ENCODE assay signal across 17 mouse cellular contexts in the genomic region with DNA sequence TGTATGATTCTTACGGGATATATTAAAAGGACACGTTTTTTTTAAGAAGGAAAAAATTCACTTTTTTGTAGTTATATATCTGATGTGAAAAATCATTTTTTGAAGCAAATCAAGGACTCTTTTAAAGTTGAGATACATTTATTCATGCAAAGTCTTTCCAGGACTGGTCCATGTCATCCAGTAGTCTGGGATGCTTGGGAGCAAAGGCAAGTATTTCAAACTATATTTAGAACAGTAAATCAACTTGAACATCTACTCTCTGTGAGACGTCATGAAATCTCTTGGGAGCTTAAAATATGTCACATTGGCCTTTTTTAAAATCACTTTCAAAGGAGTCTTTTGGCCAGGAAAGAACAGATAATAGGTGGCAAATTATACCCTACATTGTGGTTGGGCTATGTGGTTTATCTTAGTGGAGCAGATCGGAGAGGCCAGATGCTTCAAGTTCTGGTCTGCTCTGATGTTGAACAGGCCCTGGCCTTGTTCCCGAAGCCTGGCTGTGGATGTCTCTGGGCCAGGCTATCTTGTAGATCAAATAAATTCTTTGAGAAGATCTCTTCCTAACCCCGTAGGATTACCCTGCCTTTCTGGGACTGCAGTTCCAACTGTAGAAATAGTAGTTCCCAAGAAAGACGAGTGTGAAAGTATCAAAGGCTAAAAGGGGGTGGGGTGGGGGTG.
DNase-seq lines count a peak whose midpoint lies in the region; ATAC-seq and TF ChIP-seq lines count a peak whose summit lies in the region.
"Had no signal": no experiment of that assay in that cellular context is flagged by ENCODE, and none has a peak within 500 bp of the region (broad histone marks: within the 10 kb centered on the region; RNA-seq: fewer than 3 reads in every experiment).

No protein-coding gene starts in this region.

- 45% methylated on average over 7 of the region's 7 CpGs for WGBS in embryonic facial prominence, embryonic 13.5 days
- WGBS in embryonic facial prominence, embryonic 10.5 days: 74% methylated on average over 7 of the region's 7 CpGs
- 56% methylated on average over 7 of the region's 7 CpGs for WGBS in limb, embryonic 13.5 days
- WGBS in limb, embryonic 10.5 days: 73% methylated on average over 7 of the region's 7 CpGs
- 45% methylated on average over 7 of the region's 7 CpGs for WGBS in limb, embryonic 14.5 days

- peak; percentile 52; the same call in 1 of the 2 replicates for ATAC-seq in embryonic facial prominence, embryonic 13.5 days (ENCODE audit: insufficient number of reproducible peaks, insufficient read depth, low FRiP score, low TSS enrichment, low read depth)
- ATAC-seq in limb, embryonic 13.5 days (ENCODE audit: low FRiP score, low read depth): 0 out of 2 replicates have a peak, but pooled peaks have one; percentile 24
- peak; percentile 77 for ATAC-seq in common myeloid progenitor, adult 5-6 weeks (replicated peaks; ENCODE audit: low read depth, poor library complexity, severe bottlenecking)
- no peak for ATAC-seq in limb, embryonic 14.5 days (ENCODE audit: low FRiP score, low read depth)
- ATAC-seq: liver, embryonic 12.5 days; lung, postnatal 0 days had no signal

- no peak overlapping the region for H3K9ac ChIP-seq in embryonic facial prominence, embryonic 13.5 days
- no peak overlapping the region for H3K9ac ChIP-seq in limb, embryonic 13.5 days
- H3K9ac ChIP-seq in limb, embryonic 14.5 days (ENCODE audit: low read depth, low read length, severe bottlenecking): no peak overlapping the region
- H3K9ac ChIP-seq: embryonic facial prominence, embryonic 12.5 days; heart, embryonic 15.5 days; liver, embryonic 12.5 days had no signal

- no peak overlapping the region for H3K27ac ChIP-seq in embryonic facial prominence, embryonic 13.5 days
- H3K27ac ChIP-seq in embryonic facial prominence, embryonic 10.5 days (replicated peaks): no peak overlapping the region
- H3K27ac ChIP-seq in limb, embryonic 13.5 days: no peak overlapping the region
- no peak overlapping the region for H3K27ac ChIP-seq in limb, embryonic 10.5 days
- no peak overlapping the region for H3K27ac ChIP-seq in limb, embryonic 14.5 days (replicated peaks; ENCODE audit: low read depth, low read length)
- H3K27ac ChIP-seq: embryonic facial prominence, embryonic 12.5 days; heart, adult 2 months; heart, embryonic 15.5 days; liver, embryonic 12.5 days had no signal

- H3K36me3 ChIP-seq in embryonic facial prominence, embryonic 13.5 days: no peaks in the 10 kb centered on the region
- H3K36me3 ChIP-seq in embryonic facial prominence, embryonic 10.5 days (replicated peaks): no peaks in the 10 kb centered on the region
- H3K36me3 ChIP-seq in limb, embryonic 13.5 days: no peaks in the 10 kb centered on the region
- no peaks in the 10 kb centered on the region for H3K36me3 ChIP-seq in limb, embryonic 10.5 days
- H3K36me3 ChIP-seq in limb, embryonic 14.5 days (ENCODE audit: control insufficient read depth, insufficient read depth, low read length): no peaks in the 10 kb centered on the region
- H3K36me3 ChIP-seq: embryonic facial prominence, embryonic 12.5 days; heart, embryonic 15.5 days; liver, embryonic 12.5 days had no signal

- no peak for TF ChIP-seq POLR2A in limb, embryonic 14.5 days (IDR thresholded peaks at IDR 0.05; ENCODE audit: borderline replicate concordance, extremely low read depth, insufficient read depth, insufficient read length)

- no peak overlapping the region for H3K4me2 ChIP-seq in embryonic facial prominence, embryonic 13.5 days
- no peak overlapping the region for H3K4me2 ChIP-seq in limb, embryonic 13.5 days (replicated peaks)
- H3K4me2 ChIP-seq in limb, embryonic 14.5 days (replicated peaks; ENCODE audit: low read depth, low read length, severe bottlenecking): no peak overlapping the region
- H3K4me2 ChIP-seq: embryonic facial prominence, embryonic 12.5 days; heart, embryonic 15.5 days; liver, embryonic 12.5 days had no signal

- H3K9me3 ChIP-seq in embryonic facial prominence, embryonic 13.5 days: no peaks in the 10 kb centered on the region
- no peaks in the 10 kb centered on the region for H3K9me3 ChIP-seq in embryonic facial prominence, embryonic 10.5 days
- no peaks in the 10 kb centered on the region for H3K9me3 ChIP-seq in limb, embryonic 13.5 days
- H3K9me3 ChIP-seq in limb, embryonic 10.5 days (replicated peaks): no peaks in the 10 kb centered on the region
- no peaks in the 10 kb centered on the region for H3K9me3 ChIP-seq in limb, embryonic 14.5 days (ENCODE audit: control insufficient read depth, low read length)
- H3K9me3 ChIP-seq: embryonic facial prominence, embryonic 12.5 days; heart, embryonic 15.5 days; liver, embryonic 12.5 days had no signal

- peaks cover 6% of the 10 kb centered on the region for H3K4me1 ChIP-seq in embryonic facial prominence, embryonic 13.5 days
- peaks cover 3% of the 10 kb centered on the region for H3K4me1 ChIP-seq in embryonic facial prominence, embryonic 10.5 days
- H3K4me1 ChIP-seq in limb, embryonic 13.5 days: peaks cover 23% of the 10 kb centered on the region
- H3K4me1 ChIP-seq in limb, embryonic 10.5 days: peaks cover 7% of the 10 kb centered on the region; the same call in 1 of the 2 replicates
- peaks cover 5% of the 10 kb centered on the region; the same call in 1 of the 2 replicates for H3K4me1 ChIP-seq in limb, embryonic 14.5 days (ENCODE audit: control insufficient read depth, insufficient read depth, low read length)
- H3K4me1 ChIP-seq: embryonic facial prominence, embryonic 12.5 days; liver, embryonic 12.5 days had no signal

- no peak for DNase-seq in embryonic facial prominence, embryonic 10.5 days (ENCODE audit: low spot score)
- no peak for DNase-seq in limb, embryonic 10.5 days (ENCODE audit: low spot score)
- DNase-seq in limb, embryonic 14.5 days (ENCODE audit: low spot score): peak; percentile 51
- no peak for DNase-seq in thymus, postnatal 25 days
- no peak for DNase-seq in lung, adult 18-20 months
- DNase-seq: adrenal gland, postnatal 10 days; cerebellum, adult 2 months; gastrocnemius, postnatal 14 days; heart, adult 2 months; right cerebral cortex, postnatal 25 days had no signal

- H3K4me3 ChIP-seq in embryonic facial prominence, embryonic 13.5 days: no peak overlapping the region
- H3K4me3 ChIP-seq in embryonic facial prominence, embryonic 10.5 days: no peak overlapping the region
- no peak overlapping the region for H3K4me3 ChIP-seq in limb, embryonic 13.5 days
- no peak overlapping the region for H3K4me3 ChIP-seq in limb, embryonic 10.5 days
- no peak overlapping the region for H3K4me3 ChIP-seq in limb, embryonic 14.5 days (replicated peaks; ENCODE audit: low read length)
- H3K4me3 ChIP-seq: embryonic facial prominence, embryonic 12.5 days; heart, adult 2 months; heart, embryonic 15.5 days; liver, embryonic 12.5 days had no signal

- H3K27me3 ChIP-seq in embryonic facial prominence, embryonic 13.5 days: no peaks in the 10 kb centered on the region
- H3K27me3 ChIP-seq in embryonic facial prominence, embryonic 10.5 days (replicated peaks; ENCODE audit: low read depth, poor library complexity, severe bottlenecking): no peaks in the 10 kb centered on the region
- no peaks in the 10 kb centered on the region for H3K27me3 ChIP-seq in limb, embryonic 13.5 days
- no peaks in the 10 kb centered on the region for H3K27me3 ChIP-seq in limb, embryonic 10.5 days (ENCODE audit: low read depth, poor library complexity, severe bottlenecking)
- no peaks in the 10 kb centered on the region for H3K27me3 ChIP-seq in limb, embryonic 14.5 days (ENCODE audit: control insufficient read depth, insufficient read depth, low read length)
- H3K27me3 ChIP-seq: embryonic facial prominence, embryonic 12.5 days; heart, embryonic 15.5 days; liver, embryonic 12.5 days had no signal
